Mouse (Mus musculus) heart, adult 2 months (tissue): ENCODE measurements around the gene Synpr.

Source experiments
- CTCF ChIP-seq: fragments of 200-600 bp; IDR thresholded peaks from 2 replicates; pipeline ENCODE4 v1.8.1; 2022; ENCODE audit warnings: antibody characterized with exemption, mild to moderate bottlenecking, moderate library complexity
- POLR2A ChIP-seq: fragments of 200-500 bp; IDR thresholded peaks from 2 replicates; pipeline ENCODE4 v1.6.1; 2011; ENCODE audit warnings: mild to moderate bottlenecking, low read depth, low read length, control low read depth; ENCODE audit not compliant: insufficient read depth

DNA sequence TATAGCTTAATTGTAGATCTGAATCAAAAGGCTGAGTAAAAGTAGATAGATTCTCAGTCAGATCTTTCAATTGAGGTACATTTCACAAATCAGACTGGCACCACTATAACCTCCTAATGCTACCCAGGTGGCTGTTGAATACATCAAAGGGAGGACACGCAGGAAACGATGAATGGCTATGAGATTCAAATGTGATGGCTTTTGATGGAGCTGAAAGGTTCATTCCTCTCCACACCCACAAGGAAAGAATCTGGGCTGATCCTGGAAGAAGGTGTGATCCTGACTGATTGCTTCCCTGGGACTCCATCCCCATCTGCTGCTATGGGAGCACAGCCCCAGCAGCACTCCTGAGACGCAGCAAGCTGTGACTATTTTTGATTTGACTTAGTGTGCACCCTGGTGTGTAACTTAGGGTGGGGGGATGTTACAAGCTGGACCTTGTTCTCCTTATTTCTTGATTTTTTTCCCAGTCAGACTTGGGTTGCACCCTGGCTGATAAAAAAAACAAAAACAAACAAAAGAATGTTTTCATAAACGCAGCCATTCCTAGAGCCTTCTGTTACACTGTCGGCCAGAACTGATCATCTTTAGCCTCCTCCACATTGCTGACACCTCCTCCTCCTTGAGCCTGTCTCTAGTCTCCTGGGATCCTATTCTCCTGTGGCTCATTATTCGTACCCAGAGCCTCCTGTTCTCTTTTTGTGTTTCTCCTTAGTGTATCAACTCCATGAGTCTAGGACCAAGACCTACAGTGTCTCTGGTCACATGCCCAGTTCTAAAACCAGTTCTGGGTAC lies 114.8 kb downstream of the Synpr start:
- TF ChIP-seq CTCF (no peak), POLR2A (no peak)
